In the genomic region with DNA sequence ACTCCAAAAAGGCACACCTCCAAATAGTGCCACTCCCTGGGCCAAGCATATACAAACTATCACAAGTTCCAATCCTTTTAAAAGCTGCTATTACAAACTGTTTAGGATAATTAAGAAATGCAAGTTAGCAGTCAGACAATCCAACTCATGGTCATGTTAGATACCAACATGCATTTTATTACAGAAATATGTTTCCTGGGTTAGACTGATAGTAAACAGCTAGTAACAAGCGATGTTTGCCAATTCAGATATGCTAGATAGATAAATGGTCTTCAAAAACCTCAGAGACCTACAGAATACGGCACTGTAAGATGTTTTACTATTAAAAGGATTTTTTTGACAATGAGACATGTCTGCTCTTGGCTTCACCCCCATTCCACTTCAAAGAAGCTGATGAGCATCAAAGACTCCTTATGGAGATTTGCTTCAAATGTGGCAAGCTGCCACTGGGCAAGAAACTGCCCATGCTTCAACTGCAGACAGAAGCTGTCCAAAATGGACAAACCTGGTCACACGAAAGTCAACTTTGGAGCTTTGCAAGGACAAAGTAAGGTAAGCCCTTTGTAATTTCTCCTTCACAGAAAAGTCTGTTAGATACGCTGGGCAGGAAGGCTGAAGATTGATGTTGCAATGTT, we compare ENCODE assay signal across 20 mouse cellular contexts. TPM values are rescaled to one million over a fixed set of nuclear protein-coding genes. Genes with fewer than 3 reads are reported as not detected.
"Had no signal": no experiment of that assay in that cellular context is flagged by ENCODE, and none has a peak within 500 bp of the region (broad histone marks: within the 10 kb centered on the region; RNA-seq: fewer than 3 reads in every experiment).

No protein-coding gene starts in this region.

- H3K36me3 ChIP-seq: midbrain, embryonic 13.5 days; midbrain, embryonic 15.5 days; neural tube, embryonic 12.5 days; stomach, embryonic 15.5 days had no signal

- H3K4me2 ChIP-seq: lung, embryonic 14.5 days; midbrain, embryonic 11.5 days; midbrain, embryonic 13.5 days; midbrain, embryonic 15.5 days; neural tube, embryonic 12.5 days; stomach, embryonic 15.5 days had no signal

- H3K4me3 ChIP-seq: megakaryocyte, embryonic 14.5 days; midbrain, embryonic 13.5 days; midbrain, embryonic 15.5 days; neural tube, embryonic 12.5 days; stomach, embryonic 15.5 days had no signal

- H3K4me1 ChIP-seq: midbrain, embryonic 13.5 days; midbrain, embryonic 15.5 days; neural tube, embryonic 12.5 days; stomach, embryonic 15.5 days had no signal

- ATAC-seq: midbrain, embryonic 13.5 days; midbrain, embryonic 15.5 days had no signal

- H3K27ac ChIP-seq: midbrain, embryonic 13.5 days; midbrain, embryonic 15.5 days; neural tube, embryonic 12.5 days; stomach, embryonic 15.5 days; stomach, postnatal 0 days had no signal

- H3K9me3 ChIP-seq: midbrain, embryonic 13.5 days; midbrain, embryonic 15.5 days; neural tube, embryonic 12.5 days; stomach, embryonic 15.5 days had no signal

- DNase-seq: lung, adult 18-20 months; lung, embryonic 14.5 days; lung, postnatal 10 days; lung, postnatal 4 days; right cerebral cortex, postnatal 14 days; thymus, adult 2 months; thymus, postnatal 25 days; thymus, postnatal 4 days had no signal

- H3K27me3 ChIP-seq: megakaryocyte, embryonic 14.5 days; midbrain, embryonic 13.5 days; midbrain, embryonic 15.5 days; neural tube, embryonic 12.5 days; stomach, embryonic 15.5 days had no signal

- H3K9ac ChIP-seq: lung, embryonic 14.5 days; midbrain, embryonic 13.5 days; midbrain, embryonic 15.5 days; neural tube, embryonic 12.5 days; stomach, embryonic 15.5 days had no signal

RNA-seq across cellular contexts. Expression of gene Stmnd1, which starts 52.9 kb away (rescaled TPM):
- total RNA-seq: midbrain, postnatal 0 days; monocyte, adult 5-6 weeks; neutrophil, adult 5-6 weeks had no signal
- polyA plus RNA-seq: lung, embryonic 14.5 days; midbrain, embryonic 13.5 days; midbrain, embryonic 15.5 days; midbrain, postnatal 0 days; neural tube, embryonic 12.5 days; neural tube, embryonic 14.5 days; spleen, adult 2 months; thymus, adult 2 months had no signal
